Mouse (Mus musculus): ENCODE data around the gene Rnf183. TPM values are rescaled to one million over a fixed set of nuclear protein-coding genes. Genes with fewer than 3 reads are reported as not detected.
"Not testable (repeated sequence)": the region's sequence is repeated elsewhere in the genome, so short reads cannot be mapped to it uniquely, and the experiment has no call there.

The Rnf183 gene
- polyA plus RNA-seq (2015; fragmentation: Nextera tagmentation; extraction: Ambion mirVana): 0.41 TPM in 1 of 2 replicates, not detected in the other

DNA sequence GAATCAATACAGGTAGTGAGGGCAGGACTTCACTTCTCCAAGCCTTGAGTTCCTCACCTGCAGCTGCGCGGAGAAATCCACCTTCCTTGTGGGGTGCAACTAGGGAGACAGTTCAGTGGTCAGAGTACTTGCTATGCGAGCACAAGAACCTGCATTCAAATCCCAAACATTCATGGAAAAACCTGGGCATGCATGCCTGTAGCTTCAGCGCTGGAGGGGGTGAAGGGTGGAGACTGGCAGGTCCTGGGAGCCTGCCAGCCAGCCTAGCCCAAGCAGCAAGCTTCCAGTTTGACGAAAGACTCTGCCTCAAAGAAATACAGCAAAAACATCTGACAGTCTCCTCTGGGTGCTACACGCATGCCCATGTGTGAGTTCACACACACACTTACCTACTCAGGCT is at the start of gene Rnf183:
Gene Rnf183 (minus strand): TSS at position 172 of the 400 bp plus-strand sequence.
- Histone ChIP-seq H3K4me3 (replicated peaks) (no peak within 1 kb of the TSS), H3K9me3 (replicated peaks) (no peaks in the 10 kb centered on the region), H3K9ac (no peak within 1 kb of the TSS), H3K36me3 (no peaks in the 10 kb centered on the region), H3K27me3 (no peaks in the 10 kb centered on the region), H3K4me1 (no peaks in the 10 kb centered on the region), H3K27ac (replicated peaks) (no peak within 1 kb of the TSS), H3K4me2 (replicated peaks) (no peak within 1 kb of the TSS)
- WGBS: 78% methylated on average over 6 of the region's 6 CpGs
- no peak for ATAC-seq (ENCODE audit: insufficient number of reproducible peaks, low FRiP score, low TSS enrichment, low read depth)

DNA sequence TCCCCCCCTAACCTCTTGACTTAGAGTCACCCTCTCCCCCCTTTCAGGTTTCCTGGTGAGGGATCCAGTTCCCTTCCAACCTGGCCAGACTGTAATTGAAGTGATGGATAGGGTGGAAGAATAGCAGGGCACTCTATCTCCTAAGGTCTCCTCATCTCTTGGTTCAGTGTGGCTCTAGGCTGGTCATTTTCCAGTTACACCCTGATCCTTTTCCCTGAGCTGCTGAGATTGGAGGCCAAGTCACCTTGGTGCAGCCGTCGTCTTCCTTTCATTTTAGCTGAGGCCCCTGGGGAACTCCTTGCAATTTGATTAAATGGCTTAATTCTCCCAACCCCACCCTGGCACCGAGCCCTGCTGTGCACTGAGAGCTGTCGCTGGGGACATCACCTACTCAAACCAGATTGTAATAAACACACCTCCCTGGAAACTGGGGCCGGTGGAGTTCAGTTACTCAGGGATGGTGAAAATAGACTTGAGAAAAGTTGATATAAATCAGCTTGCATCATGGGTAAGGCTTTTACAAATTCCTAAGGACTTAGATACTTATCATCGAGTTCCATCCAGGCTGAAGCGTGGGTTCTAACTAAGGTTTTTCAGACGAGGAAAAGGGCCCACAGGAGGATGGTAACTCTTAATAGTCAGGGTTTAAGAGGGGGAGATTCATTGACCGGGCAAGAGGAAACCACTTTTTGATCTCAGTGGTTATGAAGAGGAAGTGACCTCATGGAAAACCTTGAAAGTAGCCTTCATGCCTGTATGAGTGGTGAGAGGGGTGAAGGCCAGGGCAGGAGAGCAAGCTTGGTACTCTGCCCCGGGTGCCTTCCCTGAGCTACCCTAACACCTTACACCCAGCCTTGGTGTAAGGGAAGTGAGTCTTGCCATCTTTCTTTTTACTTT is 45.9 kb upstream of the Rnf183 start:
- H3K4me1 ChIP-seq: peaks cover 11% of the 10 kb centered on the region; the same call in 1 of the 2 replicates
- no peak overlapping the region for H3K27ac ChIP-seq (replicated peaks)
- H3K9me3 ChIP-seq (replicated peaks): no peaks in the 10 kb centered on the region
- 32% methylated on average over 10 of the region's 10 CpGs for WGBS
- no peak overlapping the region for H3K9ac ChIP-seq
- H3K4me2 ChIP-seq (replicated peaks): peak overlapping the region; percentile 21; the same call in 1 of the 2 replicates
- peak overlapping the region; percentile 46 for H3K4me3 ChIP-seq (replicated peaks)
- no peaks in the 10 kb centered on the region for H3K36me3 ChIP-seq
- ATAC-seq (ENCODE audit: insufficient number of reproducible peaks, low FRiP score, low TSS enrichment, low read depth): no peak
- H3K27me3 ChIP-seq: no peaks in the 10 kb centered on the region

DNA sequence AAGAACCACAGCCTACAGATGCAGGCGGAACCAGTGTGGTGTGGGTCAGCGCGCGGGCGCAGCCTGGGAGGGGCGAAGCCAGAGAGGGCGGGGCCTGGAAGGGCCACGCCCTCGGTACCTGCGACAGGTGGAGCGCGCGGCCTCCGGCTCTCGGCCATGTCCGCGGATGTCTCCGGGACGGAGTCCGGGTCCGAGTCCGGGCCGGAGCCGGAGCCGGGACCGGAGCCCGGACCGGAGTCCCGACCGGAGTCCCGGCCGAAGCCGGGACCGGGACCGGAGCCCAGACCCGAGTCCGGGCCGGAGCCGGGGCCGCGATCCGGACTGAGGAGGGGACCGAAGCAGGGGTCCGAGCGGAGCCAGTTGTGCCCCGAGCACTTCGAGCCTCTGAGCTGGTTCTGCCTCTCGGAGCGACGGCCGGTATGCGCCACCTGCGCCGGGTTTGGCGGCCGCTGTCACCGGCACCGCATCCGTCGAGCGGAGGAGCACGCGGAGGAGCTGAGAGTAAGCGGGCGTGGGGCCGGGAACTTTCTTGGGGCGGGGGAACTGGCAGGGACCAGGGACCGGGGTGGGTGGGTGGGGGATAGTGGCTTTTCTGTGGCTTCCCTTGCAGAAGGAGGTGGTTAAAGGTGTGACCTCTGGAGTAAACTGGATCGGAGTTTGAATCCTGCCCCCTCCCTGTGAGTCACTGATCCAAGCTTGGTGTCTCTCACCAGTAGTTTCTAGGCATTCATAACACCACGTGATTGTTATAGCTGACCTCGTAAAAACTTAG is 45.1 kb upstream of the Rnf183 start, which contains the start of gene Bspry:
Gene Bspry (plus strand): TSS at position 117 of the 772 bp plus-strand sequence.
- Histone ChIP-seq H3K9ac (0 out of 2 replicates have a peak within 1 kb of the TSS, but pooled peaks have one; percentile 9), H3K36me3 (no peaks in the 10 kb centered on the region), H3K9me3 (replicated peaks) (no peaks in the 10 kb centered on the region), H3K27ac (replicated peaks) (0 out of 2 replicates have a peak within 1 kb of the TSS, but pooled peaks have one; percentile 41), H3K27me3 (no peaks in the 10 kb centered on the region), H3K4me2 (replicated peaks) (peak within 1 kb of the TSS; percentile 82), H3K4me1 (peaks cover 11% of the 10 kb centered on the region; the same call in 1 of the 2 replicates), H3K4me3 (replicated peaks) (peak within 1 kb of the TSS; percentile 46)
- ATAC-seq (ENCODE audit: insufficient number of reproducible peaks, low FRiP score, low TSS enrichment, low read depth): peak; percentile 73
- whole genome bisulfite sequencing: 2% methylated on average over 71 of the region's 71 CpGs

DNA sequence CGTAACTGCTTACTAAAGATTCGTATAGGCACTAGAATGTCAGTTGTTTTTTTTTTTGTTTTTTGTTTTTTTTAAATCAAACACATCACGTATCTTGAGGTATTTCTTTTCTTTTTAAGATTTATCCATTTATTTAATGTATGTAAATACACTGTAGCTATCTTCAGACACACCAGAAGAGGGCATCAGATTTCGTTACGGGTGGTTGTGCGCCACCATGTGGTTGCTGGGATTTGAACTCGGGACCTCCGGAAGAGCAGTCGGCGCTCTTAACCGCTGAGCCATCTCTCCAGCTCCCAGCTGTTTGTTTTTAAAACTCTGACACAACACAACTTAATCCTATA is 44.5 kb upstream of the Rnf183 start:
- peak overlapping the region; percentile 46 for H3K4me3 ChIP-seq (replicated peaks)
- peaks cover 11% of the 10 kb centered on the region; the same call in 1 of the 2 replicates for H3K4me1 ChIP-seq
- not testable (repeated sequence) for H3K36me3 ChIP-seq; H3K27ac ChIP-seq (replicated peaks); H3K9me3 ChIP-seq (replicated peaks); H3K27me3 ChIP-seq; ATAC-seq (ENCODE audit: insufficient number of reproducible peaks, low FRiP score, low TSS enrichment, low read depth); H3K9ac ChIP-seq
- peak overlapping the region; percentile 82 for H3K4me2 ChIP-seq (replicated peaks)
- 12% methylated on average over 11 of the region's 11 CpGs for WGBS

DNA sequence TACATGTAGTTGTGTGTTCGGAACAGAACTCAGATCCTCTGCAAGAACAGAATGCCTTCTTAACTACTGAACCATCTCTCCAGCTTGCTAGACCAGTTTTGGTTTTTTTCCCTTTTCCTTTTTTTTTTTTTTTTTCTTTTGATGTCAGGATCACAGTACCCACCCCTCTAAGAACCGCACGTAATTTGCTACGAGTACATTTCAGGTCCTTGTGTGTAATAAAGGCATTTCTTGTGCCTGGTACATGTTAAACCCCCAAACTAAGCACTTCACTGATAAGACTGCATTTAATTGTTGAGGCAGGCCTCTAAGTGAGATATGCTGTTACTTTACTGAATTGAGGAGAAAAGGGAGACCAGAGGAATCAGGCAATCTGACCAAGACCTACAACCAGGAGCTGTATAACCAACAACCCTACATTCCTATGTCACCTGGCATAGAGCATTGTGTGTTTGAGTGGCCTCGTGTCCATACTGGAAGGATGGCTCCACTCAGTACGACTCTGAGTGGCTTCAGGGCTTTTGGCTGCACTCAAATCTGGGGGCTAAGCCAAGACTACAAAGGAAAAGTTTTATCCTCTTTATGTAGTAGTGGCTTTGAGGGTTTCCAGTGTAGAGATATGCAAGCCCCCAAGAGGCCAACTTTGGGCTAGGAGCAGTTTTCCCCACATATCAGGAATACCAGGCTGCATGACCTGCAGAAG is 42.6 kb upstream of the Rnf183 start:
- H3K4me1 ChIP-seq: peaks cover 11% of the 10 kb centered on the region; the same call in 1 of the 2 replicates
- H3K4me3 ChIP-seq (replicated peaks): no peak overlapping the region
- H3K27ac ChIP-seq (replicated peaks): no peak overlapping the region
- H3K9ac ChIP-seq: no peak overlapping the region
- H3K9me3 ChIP-seq (replicated peaks): no peaks in the 10 kb centered on the region
- ATAC-seq (ENCODE audit: insufficient number of reproducible peaks, low FRiP score, low TSS enrichment, low read depth): no peak
- H3K4me2 ChIP-seq (replicated peaks): no peak overlapping the region
- 56% methylated on average over 6 of the region's 6 CpGs for WGBS
- H3K27me3 ChIP-seq: no peaks in the 10 kb centered on the region
- no peaks in the 10 kb centered on the region for H3K36me3 ChIP-seq

DNA sequence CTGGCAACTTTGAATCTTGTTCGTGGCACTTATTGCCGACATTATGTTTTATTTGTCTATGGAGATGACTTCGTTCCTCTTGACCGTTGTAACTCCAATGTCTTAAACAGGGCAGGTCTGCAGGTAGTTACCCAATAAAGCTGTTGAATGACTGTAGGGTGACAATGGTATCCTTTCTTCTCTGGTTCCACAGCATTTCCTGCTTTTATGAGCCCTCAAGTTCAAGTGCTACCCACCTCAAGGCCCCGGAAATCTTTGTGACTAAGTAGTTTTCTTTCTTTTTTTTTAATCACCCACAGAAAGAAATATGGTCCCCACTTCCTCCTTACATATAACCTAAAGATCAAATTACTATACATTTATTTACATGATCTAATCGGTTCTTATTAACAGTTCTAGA is 40.7 kb upstream of the Rnf183 start:
- no peaks in the 10 kb centered on the region for H3K36me3 ChIP-seq
- H3K9me3 ChIP-seq (replicated peaks): no peaks in the 10 kb centered on the region
- ATAC-seq (ENCODE audit: insufficient number of reproducible peaks, low FRiP score, low TSS enrichment, low read depth): no peak
- no peak overlapping the region for H3K4me2 ChIP-seq (replicated peaks)
- H3K27me3 ChIP-seq: no peaks in the 10 kb centered on the region
- 84% methylated on average over 6 of the region's 6 CpGs for WGBS
- peaks cover 11% of the 10 kb centered on the region; the same call in 1 of the 2 replicates for H3K4me1 ChIP-seq
- no peak overlapping the region for H3K4me3 ChIP-seq (replicated peaks)
- H3K27ac ChIP-seq (replicated peaks): no peak overlapping the region
- H3K9ac ChIP-seq: no peak overlapping the region

DNA sequence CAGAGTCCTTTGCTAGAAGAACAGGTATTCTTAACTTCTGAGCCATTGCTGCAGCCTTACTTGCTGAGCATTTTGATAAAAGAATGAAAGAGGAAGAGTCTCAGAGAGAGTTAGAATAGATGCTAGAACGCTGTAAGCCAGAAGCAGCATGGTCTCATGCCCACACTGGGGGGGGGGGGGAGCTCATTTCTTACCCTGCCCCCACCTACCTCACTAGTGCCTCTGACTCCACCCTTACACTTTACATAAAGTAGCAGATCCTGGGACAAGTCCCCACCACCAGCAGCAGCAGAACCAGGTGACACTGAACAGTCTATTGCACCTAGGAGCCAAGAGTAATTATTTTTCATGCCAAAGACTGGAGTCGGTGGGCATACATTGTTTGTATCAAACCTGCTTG is 40.1 kb upstream of the Rnf183 start:
- Histone ChIP-seq H3K9ac (no peak overlapping the region), H3K27ac (replicated peaks) (no peak overlapping the region), H3K4me2 (replicated peaks) (no peak overlapping the region), H3K4me1 (peaks cover 14% of the 10 kb centered on the region; the same call in 1 of the 2 replicates), H3K4me3 (replicated peaks) (no peak overlapping the region), H3K9me3 (replicated peaks) (no peaks in the 10 kb centered on the region), H3K36me3 (no peaks in the 10 kb centered on the region), H3K27me3 (no peaks in the 10 kb centered on the region)
- 84% methylated on average over 2 of the region's 2 CpGs for WGBS
- ATAC-seq (ENCODE audit: insufficient number of reproducible peaks, low FRiP score, low TSS enrichment, low read depth): no peak

DNA sequence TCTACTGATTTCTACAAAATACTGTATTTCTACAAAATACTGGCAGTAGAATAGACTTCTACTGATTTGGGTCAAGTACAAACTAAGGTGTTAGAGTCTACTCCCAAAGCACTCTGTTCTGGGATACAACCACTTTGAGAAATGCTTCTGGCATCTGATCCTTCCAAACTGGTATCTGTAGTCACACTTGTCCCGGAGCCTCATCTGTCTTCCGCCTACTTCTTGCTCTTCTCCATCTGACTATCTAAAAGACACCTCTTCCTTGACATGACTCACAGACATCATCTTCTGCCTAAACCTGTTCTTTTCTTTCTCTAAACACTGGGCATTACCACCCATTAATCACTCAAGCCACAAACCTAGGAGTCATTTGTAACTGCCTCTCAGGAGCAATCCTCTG is 37.0 kb upstream of the Rnf183 start:
- Histone ChIP-seq H3K4me1 (0 out of 2 replicates have a peak, but pooled peaks cover 3% of the 10 kb centered on the region), H3K4me2 (replicated peaks) (no peak overlapping the region), H3K9ac (no peak overlapping the region), H3K9me3 (replicated peaks) (no peaks in the 10 kb centered on the region), H3K36me3 (no peaks in the 10 kb centered on the region), H3K27me3 (no peaks in the 10 kb centered on the region), H3K27ac (replicated peaks) (no peak overlapping the region), H3K4me3 (replicated peaks) (no peak overlapping the region)
- no peak for ATAC-seq (ENCODE audit: insufficient number of reproducible peaks, low FRiP score, low TSS enrichment, low read depth)
- 89% methylated on average over 2 of the region's 2 CpGs for WGBS

DNA sequence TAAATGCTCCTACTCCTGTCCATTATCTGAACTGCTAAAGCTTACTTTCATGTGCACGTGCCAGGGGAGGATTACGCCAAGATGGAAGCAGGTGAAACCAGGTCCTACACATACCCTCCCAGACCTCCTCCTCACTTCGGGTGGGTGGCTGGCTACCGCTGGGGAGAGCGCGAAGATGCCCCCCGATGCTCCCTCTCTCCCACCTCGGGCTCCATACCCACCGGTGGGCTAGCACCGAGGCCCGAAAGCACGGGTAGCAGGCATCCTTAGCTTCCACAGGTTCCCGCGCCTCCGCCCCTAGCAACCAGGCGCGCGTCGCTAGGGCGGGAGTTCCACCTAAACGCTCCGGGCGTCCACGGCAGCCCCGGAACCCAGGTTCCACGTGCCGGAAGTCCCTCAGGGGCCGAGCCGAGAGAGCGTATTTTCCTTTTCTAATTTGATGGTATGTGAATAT is 35.6 kb upstream of the Rnf183 start, which contains the start of gene Wdr31:
Gene Wdr31 (minus strand): TSS at position 299 of the 454 bp plus-strand sequence.
- H3K4me3 ChIP-seq (replicated peaks): peak within 1 kb of the TSS; percentile 65
- H3K36me3 ChIP-seq: no peaks in the 10 kb centered on the region
- H3K9ac ChIP-seq: peak within 1 kb of the TSS; percentile 51
- H3K27me3 ChIP-seq: no peaks in the 10 kb centered on the region
- H3K4me2 ChIP-seq (replicated peaks): peak within 1 kb of the TSS; percentile 84
- H3K27ac ChIP-seq (replicated peaks): no peak within 1 kb of the TSS
- 1% methylated on average over 30 of the region's 30 CpGs for WGBS
- H3K4me1 ChIP-seq: 0 out of 2 replicates have a peak, but pooled peaks cover 3% of the 10 kb centered on the region
- H3K9me3 ChIP-seq (replicated peaks): no peaks in the 10 kb centered on the region
- peak; percentile 85 for ATAC-seq (ENCODE audit: insufficient number of reproducible peaks, low FRiP score, low TSS enrichment, low read depth)

DNA sequence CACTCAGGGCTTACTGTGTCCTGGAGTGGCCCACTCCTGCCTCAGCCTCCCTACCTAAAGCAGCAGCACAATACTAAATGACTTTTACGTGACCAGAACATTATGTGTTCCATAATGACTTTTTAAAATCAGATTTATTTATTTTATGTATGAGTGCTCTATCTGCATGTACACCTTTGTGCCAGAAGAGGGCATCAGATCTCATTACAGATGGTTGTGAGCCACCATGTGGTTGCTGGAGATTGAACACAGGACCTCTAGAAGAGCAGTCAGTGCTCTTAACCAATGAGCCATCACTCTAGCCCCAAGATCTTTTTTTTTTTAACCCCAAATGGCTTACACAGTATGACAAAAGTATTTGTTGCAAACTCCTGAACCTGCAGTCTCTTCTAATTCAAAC is 33.1 kb upstream of the Rnf183 start:
- 94% methylated on average over 1 of the region's 1 CpGs for WGBS
- Histone ChIP-seq H3K9me3 (replicated peaks) (no peaks in the 10 kb centered on the region), H3K4me2 (replicated peaks) (no peak overlapping the region), H3K4me3 (replicated peaks) (no peak overlapping the region), H3K36me3 (no peaks in the 10 kb centered on the region), H3K9ac (no peak overlapping the region), H3K27ac (replicated peaks) (no peak overlapping the region), H3K4me1 (0 out of 2 replicates have a peak, but pooled peaks cover 3% of the 10 kb centered on the region), H3K27me3 (no peaks in the 10 kb centered on the region)
- ATAC-seq (ENCODE audit: insufficient number of reproducible peaks, low FRiP score, low TSS enrichment, low read depth): no peak
